Mouse (Mus musculus): ENCODE results near the gene Tex10.

- TF ChIP-seq CTCF (IDR thresholded peaks at IDR 0.05; ENCODE audit: borderline replicate concordance, insufficient read depth, low read length): no peak
- no peak for TF ChIP-seq POLR2A (IDR thresholded peaks at IDR 0.05; ENCODE audit: low read depth, low read length)
Measured at GRCm38 (mm10) chr4:48422633-48423032, 50.6 kb downstream of the Tex10 start.

Measured in embryonic fibroblast, embryonic 13.5 days (primary cell).